Mouse (Mus musculus) cerebellum, postnatal 10 days (tissue): Measurements from ENCODE around the gene Cks2.

ENCODE experiments used
- DNase-seq, 2 experiments: peaks; one replicate each; pipeline ENCODE4 v3.0.0; 2021; ENCODE audit warnings: mixed read lengths in 2 of 2

Gene Cks2

DNA sequence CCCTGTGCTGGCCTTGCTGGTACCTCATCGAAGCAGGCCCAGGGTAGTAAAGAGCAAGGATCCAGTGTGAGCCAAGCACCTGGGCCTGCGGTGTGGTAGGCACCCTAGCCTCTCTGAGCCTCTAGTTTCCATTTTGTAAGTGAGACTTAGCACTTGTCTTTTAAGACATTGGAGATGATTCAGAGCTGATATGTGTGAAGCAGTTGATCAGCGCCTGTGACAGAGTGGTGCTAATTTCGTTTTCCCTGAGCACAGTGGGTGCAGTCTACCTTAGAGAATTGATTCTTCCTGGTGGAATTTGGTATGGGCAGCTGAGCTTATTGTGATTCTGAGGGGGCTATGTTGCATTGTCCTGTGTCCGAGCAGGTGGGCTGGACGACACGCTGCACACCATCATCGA lies 36.6 kb downstream of the Cks2 start:
- no peak for DNase-seq

DNA sequence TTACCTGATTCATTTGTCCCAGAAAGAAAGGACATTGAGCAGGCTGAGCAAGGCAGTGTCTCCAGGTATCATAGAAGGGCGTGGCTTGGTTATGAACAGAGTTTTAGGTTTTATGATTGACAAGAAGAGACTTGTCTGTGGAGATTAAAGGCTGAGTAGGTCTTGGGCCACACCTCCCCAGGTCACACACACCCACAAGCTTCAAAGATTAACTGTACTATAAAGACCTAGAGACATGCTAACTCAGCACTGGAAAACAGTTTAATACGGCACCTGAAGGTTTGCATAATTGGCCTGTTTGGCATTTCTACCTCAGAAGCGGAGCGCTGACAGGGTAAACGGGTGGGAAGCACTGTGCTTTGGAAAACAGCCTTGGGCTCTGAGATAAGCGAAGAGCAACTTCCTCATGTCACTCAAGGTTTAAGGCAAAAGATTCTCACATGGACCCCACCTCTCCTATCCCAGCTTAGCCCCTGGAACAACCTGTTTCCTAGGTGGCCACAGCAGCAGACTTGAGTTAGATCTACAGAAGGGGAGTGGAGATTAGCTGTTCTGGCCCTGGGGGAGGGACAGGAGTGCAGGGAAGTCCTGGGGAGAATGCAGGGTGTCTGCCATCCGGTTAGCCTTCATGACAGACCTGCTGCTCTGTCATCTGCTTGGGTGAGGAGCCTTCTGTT lies 40.4 kb downstream of the Cks2 start:
- DNase-seq: no peak

DNA sequence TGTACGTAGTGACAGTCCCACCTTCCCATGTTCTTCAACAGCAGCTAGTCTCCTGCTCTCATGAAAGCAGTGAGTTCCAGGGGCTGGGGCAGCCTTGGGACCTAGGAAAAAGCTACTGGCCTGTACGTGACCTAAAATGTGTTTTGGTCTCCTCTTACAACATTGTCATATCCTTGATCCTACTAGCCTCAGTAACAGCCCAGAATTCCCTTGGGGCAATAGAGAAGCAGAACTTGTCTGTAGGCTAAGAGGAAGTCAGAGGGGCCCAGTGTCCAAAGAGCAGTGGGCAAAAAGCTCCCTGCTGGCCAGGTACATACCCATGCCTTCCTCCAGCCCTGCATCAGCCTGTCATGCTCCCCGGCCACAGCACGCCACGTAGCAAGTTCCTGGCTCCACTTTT lies 41.9 kb downstream of the Cks2 start:
- no peak for DNase-seq

DNA sequence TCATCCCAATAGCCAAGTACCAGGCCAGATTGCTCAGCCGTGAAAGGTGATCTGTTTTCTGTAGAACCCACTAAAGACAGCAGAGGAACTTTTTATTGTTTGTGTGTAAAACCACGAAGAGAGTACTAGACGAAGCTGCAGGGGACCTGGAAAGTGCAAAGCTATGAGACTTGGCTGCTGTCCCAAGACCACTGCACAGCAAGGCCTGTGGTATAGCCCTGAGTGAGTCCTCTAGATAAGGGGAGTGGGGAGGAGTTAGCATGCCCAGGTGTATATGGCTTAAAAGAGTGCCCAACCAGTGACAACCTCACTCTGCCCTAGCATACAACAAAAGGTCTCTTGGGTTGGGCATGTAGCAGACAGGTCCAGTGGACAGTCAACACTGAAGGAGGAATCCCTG lies 43.7 kb downstream of the Cks2 start:
- DNase-seq: no peak

DNA sequence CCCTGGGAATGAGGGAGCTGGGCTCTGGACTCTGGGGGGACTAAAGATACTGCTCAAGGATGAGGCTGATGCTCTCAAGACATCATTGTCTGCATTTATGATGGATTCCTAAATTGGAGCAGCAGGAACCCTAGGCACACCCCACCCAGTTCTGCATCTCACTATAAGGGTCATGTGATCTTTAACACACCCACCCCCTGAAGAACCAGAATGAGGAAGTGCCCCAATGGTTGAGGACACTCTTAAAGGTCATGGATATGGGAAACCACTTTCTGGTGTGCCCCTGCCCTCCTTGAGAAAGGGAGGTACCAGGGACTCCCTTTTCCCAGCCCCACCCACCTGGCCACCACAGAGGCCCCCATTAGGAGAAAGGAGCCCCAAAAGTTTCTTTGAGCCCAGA lies 51.4 kb downstream of the Cks2 start:
- no peak for DNase-seq

DNA sequence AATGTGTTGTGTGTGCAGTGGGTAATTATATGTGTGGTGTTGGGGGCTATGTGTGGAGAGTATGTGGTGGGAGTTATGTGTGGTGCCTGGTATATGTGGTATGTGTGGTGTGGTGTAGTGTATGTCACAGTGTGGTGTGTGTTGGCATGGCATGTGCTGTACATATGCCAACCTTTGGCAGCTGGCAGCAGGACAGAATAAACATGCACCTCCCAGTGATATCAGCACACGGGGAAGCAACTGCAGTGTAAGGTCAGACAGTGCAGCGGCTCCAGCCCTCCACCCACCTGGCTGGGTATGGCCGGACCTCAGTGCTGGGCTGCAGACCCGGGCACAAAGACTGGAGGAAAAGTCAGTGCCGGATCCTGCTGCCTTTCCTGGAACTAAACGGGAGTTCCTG lies 52.4 kb downstream of the Cks2 start:
- no peak for DNase-seq

DNA sequence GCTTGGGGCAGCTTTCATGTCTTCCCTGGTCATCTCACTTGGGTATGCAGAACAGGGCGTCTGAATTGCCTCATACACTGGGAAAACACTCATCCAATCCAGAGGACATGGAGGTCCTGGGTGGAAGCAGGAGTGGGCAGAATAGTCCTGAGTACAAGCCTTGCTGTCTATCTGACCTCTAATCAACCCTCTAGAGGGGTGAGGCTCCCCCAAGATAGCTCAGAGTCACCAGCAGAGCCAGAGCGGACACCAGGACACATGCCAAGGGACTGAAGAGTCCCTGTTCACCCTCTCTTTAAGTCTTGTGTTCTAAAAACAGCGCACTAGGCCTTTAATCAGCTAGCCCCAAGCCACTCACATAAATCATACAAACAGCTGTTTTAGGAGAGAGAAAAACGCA lies 52.9 kb downstream of the Cks2 start:
- DNase-seq: no peak

DNA sequence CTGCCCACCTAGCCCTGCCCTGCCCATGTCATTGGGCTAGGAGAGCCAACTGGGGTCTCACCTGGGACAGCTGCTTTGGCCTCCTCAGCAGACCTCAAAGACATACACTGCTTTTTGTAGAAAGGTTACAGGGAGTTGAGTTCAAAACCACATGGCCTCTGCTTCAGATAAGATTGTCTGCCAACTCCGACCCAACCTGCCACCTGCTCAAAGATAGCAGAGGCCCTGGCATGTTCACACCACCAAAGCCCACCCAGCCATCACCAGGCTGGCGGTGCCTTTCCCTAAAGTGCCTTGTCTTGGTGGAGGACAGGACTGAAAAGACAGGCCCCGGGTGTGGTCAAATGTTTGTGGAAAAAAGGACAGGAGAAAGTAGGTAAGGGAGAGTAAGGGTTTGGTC lies 53.3 kb downstream of the Cks2 start:
- no peak for DNase-seq
